Mouse (Mus musculus): ENCODE results near the gene Hypm.

GRCm38 (mm10) chrX:9861859-9862258 is 15.1 kb downstream of the Hypm start:
- TF ChIP-seq POLR2A (IDR thresholded peaks at IDR 0.05; ENCODE audit: low read depth, low read length) (no peak), CTCF (IDR thresholded peaks at IDR 0.05; ENCODE audit: extremely low read depth, insufficient read length, insufficient replicate concordance, low read depth, low read length) (no peak)

All from small intestine, adult 2 months (tissue).